Mouse (Mus musculus): ENCODE results near the gene Zfp217. TPM values are rescaled to one million over a fixed set of nuclear protein-coding genes. Genes with fewer than 3 reads are reported as not detected.

Zfp217 gene
- polyA plus RNA-seq, 1 experiment from 2014 or later: 3.7 TPM

DNA sequence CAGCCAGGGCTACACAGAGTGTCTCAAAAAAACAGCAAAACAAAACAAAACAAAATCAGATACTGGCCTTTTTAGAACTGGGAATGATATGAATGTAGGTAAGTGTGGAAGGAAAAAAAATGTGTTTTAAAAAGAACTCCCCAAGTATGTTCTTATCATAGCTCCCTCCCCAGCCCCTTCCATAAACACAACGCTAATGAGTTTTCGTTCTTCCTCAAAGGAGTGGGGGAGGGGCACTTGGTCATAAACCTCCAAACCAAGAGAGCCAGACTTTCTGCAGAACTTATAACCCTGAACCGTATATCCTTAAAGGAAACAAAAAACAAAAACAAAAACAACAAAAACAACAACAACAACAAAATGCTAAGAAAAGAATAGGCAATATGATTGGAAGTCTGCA, 4.0 kb downstream of the Zfp217 start:
- no peak overlapping the region for H3K4me3 ChIP-seq (replicated peaks)
- no peak overlapping the region for H3K9ac ChIP-seq
- no peaks in the 10 kb centered on the region for H3K36me3 ChIP-seq
- 7% methylated on average over 3 of the region's 3 CpGs for WGBS
- H3K4me1 ChIP-seq (replicated peaks): peaks cover 14% of the 10 kb centered on the region; the same call in 1 of the 2 replicates
- H3K27me3 ChIP-seq (replicated peaks): no peaks in the 10 kb centered on the region
- no peak for ATAC-seq
- H3K27ac ChIP-seq: no peak overlapping the region
- H3K9me3 ChIP-seq: no peaks in the 10 kb centered on the region
- no peak overlapping the region for H3K4me2 ChIP-seq (replicated peaks)

DNA sequence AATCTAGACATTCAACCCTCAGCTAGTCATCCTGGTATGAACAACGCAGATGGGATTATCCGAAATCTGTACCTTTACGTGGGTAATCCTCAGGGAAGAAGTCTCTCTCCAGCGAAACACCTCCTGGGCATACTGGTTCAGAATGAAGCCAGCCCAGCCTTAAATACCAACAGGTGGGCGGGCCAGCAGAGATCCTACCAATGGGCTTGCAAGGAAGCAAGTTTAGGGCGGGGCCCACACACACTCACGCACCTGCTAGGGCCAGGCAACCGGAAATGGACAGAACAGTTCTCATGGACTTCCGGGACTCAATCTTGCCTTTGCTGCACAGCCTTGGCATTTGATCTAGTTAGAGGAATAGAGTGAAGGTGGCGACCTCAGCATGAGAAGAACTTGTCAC, 5.4 kb downstream of the Zfp217 start:
- Histone ChIP-seq H3K4me2 (replicated peaks) (no peak overlapping the region), H3K27me3 (replicated peaks) (no peaks in the 10 kb centered on the region), H3K27ac (no peak overlapping the region), H3K36me3 (no peaks in the 10 kb centered on the region), H3K9ac (no peak overlapping the region), H3K4me1 (replicated peaks) (peaks cover 11% of the 10 kb centered on the region), H3K4me3 (replicated peaks) (no peak overlapping the region), H3K9me3 (no peaks in the 10 kb centered on the region)
- 92% methylated on average over 10 of the region's 10 CpGs for WGBS
- peak; percentile 23; the same call in 1 of the 2 replicates for ATAC-seq

DNA sequence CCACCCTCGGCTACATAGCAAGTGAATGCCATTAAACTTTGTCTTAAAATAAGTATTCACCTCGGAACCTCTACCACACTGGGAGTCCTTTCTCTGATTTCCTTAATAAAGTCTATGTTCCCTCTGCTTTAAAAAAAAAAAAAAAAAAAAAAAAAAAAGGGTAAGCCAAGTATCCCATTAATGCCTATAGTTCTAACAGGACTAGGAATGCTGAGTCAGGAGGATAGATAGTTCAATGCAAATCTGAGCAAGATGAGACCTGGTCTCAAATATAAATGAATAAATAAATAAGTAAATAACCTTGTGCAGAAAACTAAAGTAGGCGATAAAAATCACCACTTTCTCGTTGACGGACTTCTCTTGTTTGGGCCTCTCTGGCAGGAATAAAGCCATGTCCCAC, 6.4 kb downstream of the Zfp217 start:
- H3K4me3 ChIP-seq (replicated peaks): no peak overlapping the region
- H3K36me3 ChIP-seq: no peaks in the 10 kb centered on the region
- H3K27ac ChIP-seq: no peak overlapping the region
- WGBS: 92% methylated on average over 5 of the region's 5 CpGs
- no peak overlapping the region for H3K4me2 ChIP-seq (replicated peaks)
- no peak for ATAC-seq
- H3K27me3 ChIP-seq (replicated peaks): no peaks in the 10 kb centered on the region
- no peak overlapping the region for H3K9ac ChIP-seq
- no peaks in the 10 kb centered on the region for H3K9me3 ChIP-seq
- peaks cover 9% of the 10 kb centered on the region; the same call in 1 of the 2 replicates for H3K4me1 ChIP-seq (replicated peaks)

DNA sequence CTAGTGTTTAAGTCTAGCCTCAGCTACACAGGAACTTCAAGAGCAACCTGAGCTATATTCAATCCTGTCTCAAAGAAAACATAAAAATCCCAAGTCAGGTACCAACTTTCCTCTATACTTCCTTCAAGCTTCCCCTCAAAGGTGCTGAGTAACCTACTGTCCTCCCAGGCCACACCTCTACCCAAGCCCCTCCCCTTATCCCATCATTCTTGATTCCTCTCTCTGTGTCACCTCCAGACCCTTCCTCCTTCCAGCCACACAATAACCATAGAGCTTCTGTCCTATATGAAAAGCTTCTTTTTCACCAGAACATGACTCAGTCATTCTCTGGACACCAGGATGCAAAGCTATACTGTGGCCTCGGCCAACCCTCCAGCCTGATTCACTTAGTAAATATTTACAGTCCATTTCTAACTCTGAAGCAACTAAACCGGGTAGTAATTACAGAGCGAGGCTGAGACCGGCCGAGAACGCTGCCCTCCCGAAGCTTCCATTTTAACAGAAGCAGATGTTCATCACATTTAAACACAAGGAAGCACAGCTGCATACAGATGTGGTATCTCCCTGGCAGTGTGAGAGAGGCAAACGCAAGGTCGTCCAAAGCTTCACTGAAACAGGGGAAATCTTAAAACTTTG, 8.4 kb downstream of the Zfp217 start:
- Histone ChIP-seq H3K4me2 (replicated peaks) (no peak overlapping the region), H3K4me3 (replicated peaks) (no peak overlapping the region), H3K4me1 (replicated peaks) (peaks cover 13% of the 10 kb centered on the region; the same call in 1 of the 2 replicates), H3K9me3 (no peaks in the 10 kb centered on the region), H3K27me3 (replicated peaks) (no peaks in the 10 kb centered on the region), H3K36me3 (no peaks in the 10 kb centered on the region), H3K9ac (no peak overlapping the region), H3K27ac (0 out of 2 replicates have a peak overlapping the region, but pooled peaks have one; percentile 23)
- ATAC-seq: peak; percentile 39
- WGBS: 23% methylated on average over 9 of the region's 9 CpGs

DNA sequence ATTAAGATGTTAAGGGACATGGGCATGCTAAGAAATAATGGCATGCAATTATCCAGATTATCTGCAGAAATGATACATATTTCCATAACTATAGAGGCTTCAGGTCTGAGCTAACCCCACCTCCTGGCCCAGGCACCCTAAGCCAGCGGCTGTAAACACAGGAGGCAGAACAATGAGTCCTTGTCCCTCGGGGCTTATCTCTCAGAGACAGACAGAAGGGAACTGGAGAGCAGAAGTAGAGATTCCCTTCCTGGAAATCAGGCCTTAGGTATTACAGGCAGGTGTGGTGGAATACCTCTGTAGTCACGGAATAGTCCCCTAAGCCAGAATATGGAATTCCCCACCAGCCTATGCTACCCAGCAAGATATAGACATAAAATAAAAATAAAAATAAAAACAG, 11.0 kb downstream of the Zfp217 start:
- WGBS: 44% methylated on average over 3 of the region's 3 CpGs
- Histone ChIP-seq H3K9ac (no peak overlapping the region), H3K4me1 (replicated peaks) (peaks cover 11% of the 10 kb centered on the region; the same call in 1 of the 2 replicates), H3K27ac (no peak overlapping the region; the same call in 1 of the 2 replicates), H3K27me3 (replicated peaks) (no peaks in the 10 kb centered on the region), H3K36me3 (no peaks in the 10 kb centered on the region), H3K4me3 (replicated peaks) (no peak overlapping the region), H3K9me3 (no peaks in the 10 kb centered on the region), H3K4me2 (replicated peaks) (no peak overlapping the region)
- peak; percentile 43 for ATAC-seq

DNA sequence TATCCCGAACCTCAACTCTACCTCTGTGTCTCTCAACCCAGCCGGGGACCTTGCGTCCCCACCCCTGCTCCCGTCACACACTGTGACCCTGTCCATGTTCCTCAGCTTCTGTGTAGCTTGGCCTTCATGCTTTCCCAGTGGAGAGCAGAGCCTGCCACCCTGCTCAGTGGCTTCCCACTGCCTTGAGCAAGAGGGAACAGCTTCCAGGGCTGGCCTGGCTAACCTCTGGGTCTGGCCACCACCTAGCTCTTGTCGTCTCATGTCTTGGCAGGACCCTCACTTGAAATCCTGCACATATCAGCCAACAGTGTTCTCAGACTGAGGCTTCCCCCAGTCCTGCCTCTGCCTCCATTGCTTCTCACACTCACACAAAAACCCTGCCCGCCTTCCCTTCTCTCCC, 12.1 kb downstream of the Zfp217 start:
- Histone ChIP-seq H3K27ac (no peak overlapping the region), H3K36me3 (no peaks in the 10 kb centered on the region), H3K4me3 (replicated peaks) (no peak overlapping the region), H3K27me3 (replicated peaks) (no peaks in the 10 kb centered on the region), H3K4me1 (replicated peaks) (peaks cover 11% of the 10 kb centered on the region; the same call in 1 of the 2 replicates), H3K9ac (no peak overlapping the region), H3K9me3 (no peaks in the 10 kb centered on the region), H3K4me2 (replicated peaks) (no peak overlapping the region)
- no peak for ATAC-seq
- WGBS: 91% methylated on average over 6 of the region's 6 CpGs

DNA sequence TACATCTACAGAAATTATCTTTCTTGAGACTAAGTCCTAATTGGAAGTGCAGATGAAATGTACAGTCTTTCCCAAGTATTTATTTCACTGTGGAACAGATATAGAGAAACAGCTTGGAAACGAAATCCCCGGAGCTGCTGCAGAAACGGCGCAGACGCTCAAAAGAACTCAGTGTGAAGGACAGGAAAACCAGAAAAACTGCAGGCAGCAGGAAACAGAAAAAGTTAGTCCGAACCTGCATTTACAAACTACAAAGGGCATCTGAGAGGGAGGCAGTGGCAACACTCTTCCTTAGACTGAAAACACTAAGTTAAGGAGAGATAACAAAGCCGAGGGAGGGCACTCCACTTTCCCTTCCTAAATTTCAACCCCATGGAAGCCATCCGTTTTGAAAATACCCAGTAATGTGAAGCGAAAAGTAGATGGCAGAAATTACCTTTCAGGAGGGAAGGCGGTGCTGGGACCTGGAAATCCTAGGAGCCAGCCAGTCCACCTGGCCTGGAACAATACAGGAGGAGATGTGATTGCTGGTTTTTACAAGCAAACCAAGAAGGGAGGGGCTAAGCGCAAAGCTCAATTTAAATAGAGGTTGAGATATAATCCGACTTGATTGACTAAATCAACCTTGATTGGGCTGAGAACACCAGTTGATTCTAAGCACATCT, 13.7 kb downstream of the Zfp217 start:
- peaks cover 11% of the 10 kb centered on the region; the same call in 1 of the 2 replicates for H3K4me1 ChIP-seq (replicated peaks)
- H3K4me2 ChIP-seq (replicated peaks): peak overlapping the region; percentile 70
- H3K9me3 ChIP-seq: no peaks in the 10 kb centered on the region
- peak overlapping the region; percentile 46 for H3K4me3 ChIP-seq (replicated peaks)
- no peaks in the 10 kb centered on the region for H3K36me3 ChIP-seq
- peak overlapping the region; percentile 55 for H3K9ac ChIP-seq
- no peaks in the 10 kb centered on the region for H3K27me3 ChIP-seq (replicated peaks)
- H3K27ac ChIP-seq: peak overlapping the region; percentile 91
- WGBS: 10% methylated on average over 12 of the region's 12 CpGs
- no peak for ATAC-seq

DNA sequence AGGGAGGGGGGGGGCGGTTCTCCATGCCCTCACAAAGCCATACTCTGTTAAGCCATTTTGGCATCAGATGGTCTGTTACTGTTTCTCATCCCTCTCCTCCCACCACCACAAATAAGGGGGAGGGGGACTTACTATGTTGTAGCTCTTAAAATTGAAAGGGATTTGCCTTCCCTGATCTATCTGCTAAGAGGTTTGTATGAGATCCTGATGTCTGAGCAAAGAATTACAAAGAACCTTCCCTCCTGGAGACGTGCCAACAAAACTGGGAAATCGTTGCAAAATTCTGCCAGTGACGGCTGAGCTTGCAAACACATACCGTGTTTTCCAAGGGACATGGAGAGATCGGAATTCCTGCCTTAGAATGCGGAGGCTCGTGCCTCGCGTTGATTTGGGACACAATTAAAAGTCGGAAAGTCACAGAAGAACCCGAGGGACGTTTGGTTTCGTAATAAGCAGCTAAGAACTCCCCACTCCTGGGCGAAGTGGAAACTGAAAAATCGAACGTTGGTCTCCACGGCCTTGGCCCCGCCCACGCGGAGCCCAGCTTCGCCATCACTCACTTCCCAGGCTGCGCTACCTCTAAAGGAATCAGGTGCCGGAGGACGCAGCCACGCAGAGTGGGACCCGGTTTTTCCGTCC, 14.7 kb downstream of the Zfp217 start:
- WGBS: under 1% methylated on average over 28 of the region's 28 CpGs
- H3K4me1 ChIP-seq (replicated peaks): peaks cover 14% of the 10 kb centered on the region
- no peaks in the 10 kb centered on the region for H3K27me3 ChIP-seq (replicated peaks)
- peak overlapping the region; percentile 70 for H3K4me2 ChIP-seq (replicated peaks)
- ATAC-seq: 0 out of 2 replicates have a peak, but pooled peaks have one; percentile 4
- H3K9ac ChIP-seq: peak overlapping the region; percentile 55
- peak overlapping the region; percentile 46 for H3K4me3 ChIP-seq (replicated peaks)
- H3K27ac ChIP-seq: peak overlapping the region; percentile 91
- no peaks in the 10 kb centered on the region for H3K9me3 ChIP-seq
- H3K36me3 ChIP-seq: no peaks in the 10 kb centered on the region

DNA sequence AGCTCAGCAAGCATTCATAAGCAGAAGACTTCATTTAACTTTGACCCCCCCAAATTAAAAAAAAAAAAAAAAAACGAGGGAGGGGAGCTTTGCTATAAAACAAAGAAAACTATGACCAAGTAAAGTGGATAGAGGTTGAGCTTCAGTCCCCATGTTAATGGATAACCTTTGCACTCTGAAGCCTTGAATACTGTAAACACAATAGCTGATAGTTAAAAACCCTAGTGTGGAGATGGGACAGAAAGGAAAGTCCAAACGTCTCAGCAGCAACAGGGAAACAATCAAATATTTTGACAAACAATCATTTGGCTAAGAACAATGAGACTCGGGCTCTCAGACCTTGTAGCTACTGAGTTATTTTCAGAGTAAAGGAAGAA, 15.2 kb downstream of the Zfp217 start:
- Histone ChIP-seq H3K4me3 (replicated peaks) (peak overlapping the region; percentile 46), H3K4me1 (replicated peaks) (peaks cover 16% of the 10 kb centered on the region), H3K27me3 (replicated peaks) (no peaks in the 10 kb centered on the region), H3K4me2 (replicated peaks) (peak overlapping the region; percentile 70), H3K27ac (peak overlapping the region; percentile 91), H3K36me3 (no peaks in the 10 kb centered on the region), H3K9me3 (no peaks in the 10 kb centered on the region), H3K9ac (peak overlapping the region; percentile 55)
- WGBS: 2% methylated on average over 3 of the region's 3 CpGs
- ATAC-seq: no peak

DNA sequence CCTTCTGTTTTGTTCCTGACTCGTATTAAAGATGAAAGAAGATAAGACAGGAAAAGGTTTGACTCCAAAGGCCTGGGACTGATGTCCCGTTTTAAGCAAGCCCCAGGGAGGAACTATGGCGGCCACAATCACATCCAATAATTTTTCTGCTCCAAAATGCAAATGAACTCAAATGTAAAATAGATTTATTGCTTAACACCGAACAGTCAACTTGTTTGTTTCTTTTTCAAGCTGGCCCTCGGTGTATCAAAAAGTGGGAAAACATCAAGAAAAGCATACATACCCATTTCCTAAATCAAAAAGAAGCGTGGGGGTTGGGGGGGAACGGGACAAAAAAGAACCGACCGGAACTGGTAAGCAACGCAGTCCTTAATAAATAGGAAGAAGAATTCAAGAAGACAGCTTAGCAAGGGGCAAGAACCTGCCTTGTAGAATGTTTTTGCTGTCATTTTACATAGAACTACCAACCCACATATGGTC, 15.9 kb downstream of the Zfp217 start:
- Histone ChIP-seq H3K4me1 (replicated peaks) (peaks cover 23% of the 10 kb centered on the region), H3K4me3 (replicated peaks) (peak overlapping the region; percentile 88), H3K27me3 (replicated peaks) (no peaks in the 10 kb centered on the region), H3K4me2 (replicated peaks) (peak overlapping the region; percentile 70), H3K27ac (peak overlapping the region; percentile 93), H3K9ac (no peak overlapping the region), H3K9me3 (no peaks in the 10 kb centered on the region), H3K36me3 (no peaks in the 10 kb centered on the region)
- ATAC-seq: no peak
- 8% methylated on average over 10 of the region's 10 CpGs for WGBS

DNA sequence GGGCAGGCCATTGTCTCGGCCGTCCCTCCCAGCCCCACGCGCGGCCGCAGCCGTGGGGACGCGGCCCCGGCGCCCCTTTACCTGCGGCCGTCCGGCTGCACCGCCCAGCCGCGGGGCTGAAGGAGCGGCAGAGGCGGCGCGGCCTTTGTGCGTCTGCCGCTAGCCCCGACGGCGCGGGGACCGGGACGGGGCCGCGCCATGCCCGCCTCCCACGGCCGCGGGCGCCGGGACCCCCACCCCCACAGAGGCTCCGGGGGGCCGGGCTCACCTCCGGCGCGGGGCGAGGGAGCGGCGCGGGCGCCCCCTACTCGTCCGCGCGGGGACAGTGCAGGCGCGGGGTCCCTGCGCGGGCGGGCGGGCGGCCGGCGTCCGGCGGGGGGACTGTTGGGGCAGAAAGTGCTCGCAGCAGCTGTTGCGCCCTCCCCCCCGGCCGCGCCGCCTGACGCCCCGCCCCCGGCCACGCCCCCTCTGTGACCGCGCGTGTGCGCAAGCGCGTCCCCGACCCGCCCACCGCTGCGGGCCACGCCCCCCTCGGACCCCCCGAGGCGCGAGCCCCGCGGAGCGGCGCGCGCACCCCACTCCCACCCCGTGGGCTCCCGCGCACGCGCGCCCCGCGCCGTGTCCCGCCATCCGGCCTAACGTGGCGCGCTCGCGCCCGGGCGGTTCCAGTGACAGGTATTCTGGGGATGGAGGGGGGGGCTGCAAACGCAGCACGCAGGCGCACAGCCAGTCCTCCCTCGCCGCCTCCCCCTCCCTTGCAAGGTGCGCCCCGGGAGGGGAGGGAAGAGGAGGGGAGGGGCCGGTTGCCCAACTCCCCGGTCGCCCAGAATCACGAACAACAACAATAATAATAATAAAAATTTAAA, 16.9 kb downstream of the Zfp217 start:
- H3K4me2 ChIP-seq (replicated peaks): peak overlapping the region; percentile 70
- H3K4me1 ChIP-seq (replicated peaks): peaks cover 23% of the 10 kb centered on the region
- WGBS: under 1% methylated on average over 102 of the region's 122 CpGs
- peak overlapping the region; percentile 93 for H3K27ac ChIP-seq
- peak overlapping the region; percentile 89 for H3K9ac ChIP-seq
- H3K4me3 ChIP-seq (replicated peaks): peak overlapping the region; percentile 88
- H3K9me3 ChIP-seq: no peaks in the 10 kb centered on the region
- H3K27me3 ChIP-seq (replicated peaks): no peaks in the 10 kb centered on the region
- ATAC-seq: peak; percentile 87
- no peaks in the 10 kb centered on the region for H3K36me3 ChIP-seq
